Mouse (Mus musculus) gastrocnemius, postnatal 36 days (tissue): ENCODE data around the gene Pigp. TPM values are rescaled to one million over a fixed set of nuclear protein-coding genes. Genes with fewer than 3 reads are reported as not detected.
"Not testable (repeated sequence)": the region's sequence is repeated elsewhere in the genome, so short reads cannot be mapped to it uniquely, and the experiment has no call there.

Source experiments
- DNase-seq, 2 experiments: peaks; one replicate each; pipeline ENCODE4 v3.0.0; 2022
- intact Hi-C: fragments of 180-260 bp; cut with DNase I; formaldehyde crosslinking; loops from one replicate; pipeline ENCODE4 v1.15.1; 2025
- total RNA-seq, 2 experiments: library from RNA; stranded (reverse); gene quantifications; 2 replicates each; pipeline ENCODE4 v1.2.3; 2021

Pigp gene
- total RNA-seq, 2 experiments from 2014 or later, result 104 to 134 TPM

- no peak for DNase-seq
- intact Hi-C loops, result no loop called here
Observed at GRCm38 (mm10) chr16:94362174-94362873, 9.3 kb downstream of the Pigp start.

GRCm38 (mm10) chr16:94360578-94361350, 10.9 kb downstream of the Pigp start:
- no peak for DNase-seq
- intact Hi-C loops, result no loop called here

GRCm38 (mm10) chr16:94358091-94358490, 13.6 kb downstream of the Pigp start:
- intact Hi-C loops, result no loop called here
- DNase-seq, result no peak

- intact Hi-C loops, result no loop called here
- DNase-seq, result no peak
Observed at GRCm38 (mm10) chr16:94356776-94357494, 14.7 kb downstream of the Pigp start.

- intact Hi-C loops, result no loop called here
- DNase-seq, result no peak
Observed at GRCm38 (mm10) chr16:94356046-94356445, 15.6 kb downstream of the Pigp start.

GRCm38 (mm10) chr16:94354450-94354849, 17.2 kb downstream of the Pigp start:
- no peak for DNase-seq
- intact Hi-C loops, result no loop called here

- intact Hi-C loops, result no loop called here
- DNase-seq, result no peak
Observed at GRCm38 (mm10) chr16:94350287-94350677, 21.4 kb downstream of the Pigp start.

GRCm38 (mm10) chr16:94349588-94350286, 21.9 kb downstream of the Pigp start:
- DNase-seq, result no peak

GRCm38 (mm10) chr16:94348779-94349178, 22.9 kb downstream of the Pigp start:
- no peak for DNase-seq
- intact Hi-C loops, result no loop called here

More at GRCm38 (mm10) chr16:94349588-94350286, 21.9 kb downstream of the Pigp start:
- intact Hi-C loops, result no loop called here

- intact Hi-C loops, result no loop called here
- no peak for DNase-seq
Observed at GRCm38 (mm10) chr16:94347080-94347731, 24.4 kb downstream of the Pigp start.

- DNase-seq, result no peak
- intact Hi-C loops, result no loop called here
Observed at GRCm38 (mm10) chr16:94345733-94346132, 25.9 kb downstream of the Pigp start.

GRCm38 (mm10) chr16:94339164-94340160, 32.2 kb downstream of the Pigp start:
- intact Hi-C loops, DNase-seq: not testable (repeated sequence)

GRCm38 (mm10) chr16:94335656-94336055, 36.0 kb downstream of the Pigp start:
- intact Hi-C loops, result no loop called here
- DNase-seq, result no peak

GRCm38 (mm10) chr16:94331886-94332252, 39.8 kb downstream of the Pigp start:
- intact Hi-C loops, result loop anchor here (5.0 kb wide), 1 partner anchor 65 kb away; no protein-coding TSS in a partner anchor

GRCm38 (mm10) chr16:94331233-94331885, 40.3 kb downstream of the Pigp start:
- intact Hi-C loops, result loop anchor here (5.0 kb wide), 1 partner anchor 64 kb away; no protein-coding TSS in a partner anchor
- no peak for DNase-seq

More at GRCm38 (mm10) chr16:94331886-94332252, 39.8 kb downstream of the Pigp start:
- peak; percentile 47 to 53 for DNase-seq

GRCm38 (mm10) chr16:94330429-94330828, 41.2 kb downstream of the Pigp start:
- no peak for DNase-seq
- intact Hi-C loops, result loop anchor here (5.0 kb wide), 1 partner anchor 63 kb away; no protein-coding TSS in a partner anchor

- DNase-seq, result no peak
- intact Hi-C loops, result no loop called here
Observed at GRCm38 (mm10) chr16:94328881-94329867, 42.5 kb downstream of the Pigp start.
